Comparison of ENCODE assay signal across 27 mouse cellular contexts in the genomic region with DNA sequence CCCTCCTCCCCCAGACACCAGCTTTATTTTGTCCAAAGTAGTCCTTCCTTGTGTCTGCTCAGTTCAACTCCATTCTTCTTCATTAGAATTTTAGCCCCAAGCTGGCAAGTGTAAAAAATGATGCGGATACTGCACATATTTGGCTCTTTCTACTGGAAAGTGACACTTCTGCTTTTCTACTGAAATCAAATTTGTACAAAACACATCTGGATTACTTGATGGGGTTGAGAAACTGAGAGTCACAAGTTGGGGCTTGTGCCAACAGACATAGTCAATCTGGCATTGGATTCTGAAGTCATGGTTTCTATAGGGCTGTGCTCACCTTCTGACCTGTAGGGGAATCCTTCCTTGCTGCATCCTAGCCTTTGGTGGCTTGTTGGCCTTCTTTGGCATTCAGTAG. TPM values are rescaled to one million over a fixed set of nuclear protein-coding genes. Genes with fewer than 3 reads are reported as not detected.
A peak's percentile ranks its signal among the peaks of the same experiment; 100 is the strongest.
DNase-seq lines count a peak whose midpoint lies in the region; ATAC-seq and TF ChIP-seq lines count a peak whose summit lies in the region.
"Had no signal": no experiment of that assay in that cellular context is flagged by ENCODE, and none has a peak within 500 bp of the region (broad histone marks: within the 10 kb centered on the region; RNA-seq: fewer than 3 reads in every experiment).

No protein-coding gene starts in this region.

- WGBS in lung, embryonic 14.5 days = 82% methylated on average over 1 of the region's 1 CpGs

- dilution Hi-C loops in CH12.LX (cut with MboI; ENCODE audit: extremely low pct_ligation_motif_present, extremely low pct_unique_long_range_greater_than_20kb, low sequenced_read_pairs) = no loop called here

- TF ChIP-seq POLR2A in CH12.LX (IDR thresholded peaks at IDR 0.05; ENCODE audit: low read depth, low read length) = no peak

- no peak overlapping the region for H3K4me2 ChIP-seq in lung, embryonic 14.5 days
- H3K4me2 ChIP-seq in CH12.LX (ENCODE audit: insufficient read depth, low read depth, poor library complexity, severe bottlenecking) = no peak overlapping the region
- H3K4me2 ChIP-seq: forebrain, embryonic 13.5 days; heart, embryonic 13.5 days; hindbrain, embryonic 12.5 days; hindbrain, embryonic 15.5 days had no signal

- H3K9ac ChIP-seq in lung, embryonic 14.5 days = no peak overlapping the region
- no peak overlapping the region for H3K9ac ChIP-seq in CH12.LX (ENCODE audit: insufficient read depth, low read depth)
- H3K9ac ChIP-seq: forebrain, embryonic 13.5 days; heart, embryonic 13.5 days; hindbrain, embryonic 12.5 days; hindbrain, embryonic 15.5 days had no signal

- ATAC-seq in lung, embryonic 14.5 days (ENCODE audit: insufficient read depth) = no peak
- peak; percentile 47 for ATAC-seq in common myeloid progenitor, adult 5-6 weeks (replicated peaks; ENCODE audit: low read depth, poor library complexity, severe bottlenecking)
- peak; percentile 58 for ATAC-seq in megakaryocyte progenitor cell, adult 5-6 weeks (replicated peaks; ENCODE audit: poor library complexity)
- ATAC-seq: forebrain, embryonic 13.5 days; forebrain, embryonic 16.5 days had no signal

- no peaks in the 10 kb centered on the region for H3K36me3 ChIP-seq in lung, embryonic 14.5 days (ENCODE audit: insufficient read depth)
- H3K36me3 ChIP-seq in CH12.LX (replicated peaks in 1 of 2; ENCODE audit: control insufficient read depth in 1 of 2, insufficient read depth in 1 of 2, low read length in 1 of 2) = no peaks in the 10 kb centered on the region
- H3K36me3 ChIP-seq: forebrain, embryonic 10.5 days; heart, embryonic 13.5 days; hindbrain, embryonic 12.5 days; hindbrain, embryonic 15.5 days had no signal

- H3K27me3 ChIP-seq in lung, embryonic 14.5 days (ENCODE audit: insufficient read depth, low read length) = no peaks in the 10 kb centered on the region
- H3K27me3 ChIP-seq in CH12.LX (replicated peaks) = no peaks in the 10 kb centered on the region
- H3K27me3 ChIP-seq: forebrain, embryonic 13.5 days; heart, embryonic 13.5 days; hindbrain, embryonic 12.5 days; hindbrain, embryonic 15.5 days had no signal

- H3K9me3 ChIP-seq in lung, embryonic 14.5 days (ENCODE audit: low read depth, low read length) = no peaks in the 10 kb centered on the region
- H3K9me3 ChIP-seq in CH12.LX (replicated peaks; ENCODE audit: low read length) = no peaks in the 10 kb centered on the region
- H3K9me3 ChIP-seq: forebrain, embryonic 10.5 days; forebrain, embryonic 13.5 days; heart, embryonic 13.5 days; hindbrain, embryonic 12.5 days; hindbrain, embryonic 15.5 days had no signal

- in situ Hi-C loops in CH12.LX (cut with MboI; ENCODE audit: low pct_ligation_motif_present, low pct_unique_long_range_greater_than_20kb, low sequenced_read_pairs) = no loop called here

- no peak overlapping the region for H3K27ac ChIP-seq in lung, embryonic 14.5 days (ENCODE audit: low read depth)
- no peak overlapping the region for H3K27ac ChIP-seq in CH12.LX (ENCODE audit: insufficient read depth, low read depth)
- H3K27ac ChIP-seq: forebrain, embryonic 10.5 days; forebrain, embryonic 13.5 days; heart, embryonic 13.5 days; hindbrain, embryonic 12.5 days; hindbrain, embryonic 15.5 days had no signal

- H3K79me2 ChIP-seq in CH12.LX (replicated peaks; ENCODE audit: control insufficient read depth, extremely low read depth, insufficient read depth, poor library complexity, severe bottlenecking) = no peaks in the 10 kb centered on the region

- peak; percentile 14 for DNase-seq in lung, embryonic 14.5 days
- no peak for DNase-seq in lung, postnatal 25 days (ENCODE audit: low spot score)
- DNase-seq in CH12.LX (ENCODE audit: extremely low read depth) = peak; percentile 49
- DNase-seq in urinary bladder, postnatal 10 days (ENCODE audit: low spot score) = no peak
- no peak for DNase-seq in embryo, embryonic 11 days
- DNase-seq: adrenal gland, adult 2 months; adrenal gland, postnatal 25 days; cerebellum, adult 2 months; cerebellum, adult 9-11 months; cerebellum, postnatal 25 days; gastrocnemius, postnatal 14 days; heart, adult 18-20 months; heart, postnatal 14 days had no signal

- no peak for TF ChIP-seq CTCF in lung, embryonic 14.5 days (IDR thresholded peaks at IDR 0.05; ENCODE audit: low read depth)
- no peak for TF ChIP-seq CTCF in CH12.LX (conservative IDR thresholded peaks at IDR 0.05 in 1 of 2, IDR thresholded peaks at IDR 0.05 in 1 of 2; ENCODE audit: low read depth in 2 of 2, low read length in 2 of 2)

- TF ChIP-seq RAD21 in CH12.LX (IDR thresholded peaks at IDR 0.05; ENCODE audit: low read depth, low read length) = no peak

- no peaks in the 10 kb centered on the region for H3K4me1 ChIP-seq in lung, embryonic 14.5 days (ENCODE audit: insufficient read depth)
- H3K4me1 ChIP-seq in CH12.LX (ENCODE audit: control insufficient read depth in 1 of 2, insufficient read depth in 2 of 2) = peaks cover 0 to 4% of the 10 kb centered on the region in 2 experiments; a peak in 2 of 4 replicates
- H3K4me1 ChIP-seq: heart, embryonic 13.5 days; hindbrain, embryonic 12.5 days; hindbrain, embryonic 15.5 days had no signal

- H3K4me3 ChIP-seq in lung, embryonic 14.5 days (ENCODE audit: low read depth, low read length) = no peak overlapping the region
- no peak overlapping the region for H3K4me3 ChIP-seq in CH12.LX (replicated peaks in 1 of 3; ENCODE audit: low read depth in 2 of 3, low read length in 2 of 3, poor library complexity in 1 of 3)
- H3K4me3 ChIP-seq: forebrain, embryonic 10.5 days; forebrain, embryonic 13.5 days; heart, embryonic 13.5 days; hindbrain, embryonic 12.5 days; hindbrain, embryonic 15.5 days had no signal

- TF ChIP-seq EP300 in CH12.LX (IDR thresholded peaks at IDR 0.05; ENCODE audit: low read length) = peak; percentile 53; the same call in 1 of the 2 replicates

TF ChIP-seq in CH12.LX, 34 proteins besides CTCF, POLR2A, EP300 and RAD21:
- TF ChIP-seq BHLHE40 (IDR thresholded peaks at IDR 0.05; ENCODE audit: low read depth, low read length) = peak; percentile 18; the same call in 1 of the 2 replicates
- no peak for TF ChIP-seq CHD2 (IDR thresholded peaks at IDR 0.05; ENCODE audit: low read length)
- TF ChIP-seq ETS1 (conservative IDR thresholded peaks at IDR 0.05; ENCODE audit: low read depth, low read length) = 0 out of 2 replicates have a peak, but pooled peaks have one; percentile 12

RNA-seq across cellular contexts. Expression of a gene that starts 27.1 kb away (rescaled TPM):
- not detected in 2 replicates for polyA plus RNA-seq in lung, embryonic 14.5 days (2014; fragmentation: Nextera tagmentation; extraction: Ambion mirVana)
- total RNA-seq in CH12.LX (2012; rRNA removed) (not detected in 2 replicates), CH12.LX (2014; rRNA removed) (not detected in 2 replicates)
- not detected in 2 replicates for polyA plus RNA-seq in CH12.LX (2012; ENCODE audit: insufficient read length, low read depth)
- not detected in 2 replicates for total RNA-seq in common myeloid progenitor, adult 5-6 weeks (2017)
- total RNA-seq in megakaryocyte progenitor cell, adult 5-6 weeks (2015) = not detected in 2 replicates
- total RNA-seq in megakaryocyte progenitor cell, adult 5-6 weeks (2017) = not detected in 2 replicates
- total RNA-seq: adrenal gland, postnatal 25 days; gastrocnemius, adult 18-20 months; gastrocnemius, postnatal 14 days; heart, postnatal 14 days; hematopoietic stem cell, adult 5-6 weeks; MEL had no signal
- polyA plus RNA-seq: adrenal gland, adult 2 months; cerebellum, adult 2 months; cortical plate, adult 2 months; embryonic facial prominence, embryonic 11.5 days; embryonic facial prominence, embryonic 14.5 days; forebrain, embryonic 10.5 days; forebrain, embryonic 13.5 days; forebrain, embryonic 16.5 days; hindbrain, embryonic 12.5 days had no signal

RNA-seq across cellular contexts. Expression of a gene that starts 38.0 kb away (rescaled TPM):
- polyA plus RNA-seq in lung, embryonic 14.5 days (2014; fragmentation: Nextera tagmentation; extraction: Ambion mirVana) = 10.2 and 10.7 TPM in 2 replicates
- total RNA-seq in CH12.LX (2012; rRNA removed) (0.25 and 0.30 TPM in 2 replicates), CH12.LX (2014; rRNA removed) (0.66 and 0.85 TPM in 2 replicates)
- 1.4 and 1.7 TPM in 2 replicates for polyA plus RNA-seq in CH12.LX (2012; ENCODE audit: insufficient read length, low read depth)
- 0.82 and 2.6 TPM in 2 replicates for total RNA-seq in common myeloid progenitor, adult 5-6 weeks (2017)
- 18.0 and 21.6 TPM in 2 replicates for total RNA-seq in megakaryocyte progenitor cell, adult 5-6 weeks (2015)
- 2.5 and 3.5 TPM in 2 replicates for total RNA-seq in megakaryocyte progenitor cell, adult 5-6 weeks (2017)

Comparison
In these comparisons a context has a peak if more than half of its experiments do, and no peak if none do; other contexts are left out.
1. DNase-seq: peak in lung, embryonic 14.5 days (single experiment) and CH12.LX (single experiment); none in lung, postnatal 25 days (single experiment), urinary bladder, postnatal 10 days (single experiment) and embryo, embryonic 11 days (single experiment).